Mouse (Mus musculus) G1E (cell line): ENCODE measurements around the gene Tyro3. TPM values are rescaled to one million over a fixed set of nuclear protein-coding genes. Genes with fewer than 3 reads are reported as not detected.

Source experiments
- ATAC-seq: 2 replicates; pipeline ENCODE4 v1.8.0; 2016; ENCODE audit warnings: mild to moderate bottlenecking; ENCODE audit not compliant: insufficient number of reproducible peaks, poor library complexity, low FRiP score, severe bottlenecking; ENCODE audit errors: extremely low read depth
- DNase-seq: peaks from one replicate; pipeline ENCODE4 v3.0.0; 2012; ENCODE audit warnings: low spot score
- H3K27me3 ChIP-seq: 2 replicates; pipeline ENCODE4 v1.6.1; 2012; ENCODE audit warnings: mild to moderate bottlenecking, low read length, inconsistent platforms; ENCODE audit not compliant: insufficient read depth
- H3K36me3 ChIP-seq: replicated peaks from 2 replicates; pipeline ENCODE3; 2012; ENCODE audit warnings: mild to moderate bottlenecking, inconsistent platforms
- H3K4me1 ChIP-seq: 2 replicates; pipeline ENCODE4 v1.6.1; 2012; ENCODE audit warnings: low read depth, low read length, inconsistent platforms, mixed read lengths; ENCODE audit not compliant: insufficient read depth
- H3K4me3 ChIP-seq: 2 replicates; pipeline ENCODE4 v1.5.1; 2012; ENCODE audit warnings: low read depth, mild to moderate bottlenecking, inconsistent platforms, low read length, moderate library complexity, mixed read lengths
- H3K9me3 ChIP-seq: replicated peaks from 2 replicates; pipeline ENCODE4 v1.6.1; 2012; ENCODE audit warnings: inconsistent platforms
- CTCF ChIP-seq: IDR thresholded peaks from 2 replicates; pipeline ENCODE4 v1.5.1; 2012; ENCODE audit warnings: low read depth, low read length, inconsistent platforms, mixed read lengths
- GATA1 ChIP-seq: IDR thresholded peaks from 2 replicates; pipeline ENCODE4 v1.6.1; 2012; ENCODE audit warnings: borderline replicate concordance, low read length, inconsistent platforms, mixed read lengths
- GATA2 ChIP-seq: IDR thresholded peaks from 2 replicates; pipeline ENCODE4 v1.6.1; 2012; ENCODE audit warnings: low read depth, low read length, inconsistent platforms, borderline replicate concordance
- POLR2AphosphoS5 ChIP-seq: IDR thresholded peaks from 2 replicates; pipeline ENCODE4 v1.6.1; 2012; ENCODE audit warnings: low read depth, low read length, inconsistent platforms; ENCODE audit not compliant: insufficient replicate concordance
- TAL1 ChIP-seq: conservative IDR thresholded peaks from 2 replicates; pipeline ENCODE4 v1.6.1; 2012; ENCODE audit warnings: low read depth, low read length, inconsistent platforms, mixed read lengths
- polyA plus RNA-seq: library from polyadenylated mRNA; stranded (reverse); fragments of >175 nt; gene quantifications from 2 replicates; pipeline ENCODE4 v1.2.3, GENCODE M21; 2012
- total RNA-seq, 2 experiments: library from RNA; stranded (forward) in 1 of 2; stranded (reverse) in 1 of 2; fragments of 200-1000 nt in 1 of 2; fragments of >200 nt in 1 of 2; fragmentation: Nextera tagmentation in 1 of 2; gene quantifications; 2 replicates each; pipeline ENCODE4 v1.2.3; 2014 to 2017

The Tyro3 gene
- total and polyA plus RNA-seq, 3 experiments, result 0.42 to 1.1 TPM; not detected in 1

- H3K27me3 ChIP-seq, result peaks cover 14% of the 10 kb centered on the region; the same call in 1 of the 2 replicates
- H3K4me1 ChIP-seq, result no peaks in the 10 kb centered on the region
- ATAC-seq (no peak), DNase-seq (no peak)
- no peaks in the 10 kb centered on the region for H3K36me3 ChIP-seq
- no peak overlapping the region for H3K4me3 ChIP-seq
- no peaks in the 10 kb centered on the region for H3K9me3 ChIP-seq
- TF ChIP-seq GATA2, result no peak
- no peak for TF ChIP-seq CTCF
- no peak for TF ChIP-seq POLR2AphosphoS5
- TF ChIP-seq TAL1, result no peak
- no peak for TF ChIP-seq GATA1
These were observed 67.0 kb downstream of the Tyro3 start for GRCm38 (mm10) chr2:119864484-119864883.

Other genes with a start within 250 kb of the Tyro3 start
- 128 and 138 TPM in 2 replicates for gene Nusap1, start 179.4 kb upstream of the Tyro3 start, total RNA-seq (2014; fragmentation: Nextera tagmentation)
- 51.6 and 54.7 TPM in 2 replicates for gene Nusap1, start 179.4 kb upstream of the Tyro3 start, total RNA-seq (2017)
- 1.8 and 2.2 TPM in 2 replicates for gene Nusap1, start 179.4 kb upstream of the Tyro3 start, polyA plus RNA-seq
- gene Oip5, start 179.3 kb upstream of the Tyro3 start, total RNA-seq (2014; fragmentation: Nextera tagmentation), result 40.8 and 42.6 TPM in 2 replicates
- 37.2 and 44.1 TPM in 2 replicates for gene Oip5, start 179.3 kb upstream of the Tyro3 start, total RNA-seq (2017)
- gene Oip5, start 179.3 kb upstream of the Tyro3 start, polyA plus RNA-seq, result 20.0 and 26.5 TPM in 2 replicates
- gene Ndufaf1, start 134.9 kb upstream of the Tyro3 start, total RNA-seq (2014; fragmentation: Nextera tagmentation), result 32.5 and 35.9 TPM in 2 replicates
- 44.5 and 46.2 TPM in 2 replicates for gene Ndufaf1, start 134.9 kb upstream of the Tyro3 start, total RNA-seq (2017)
- 2.8 and 3.0 TPM in 2 replicates for gene Ndufaf1, start 134.9 kb upstream of the Tyro3 start, polyA plus RNA-seq
- 44.5 and 54.0 TPM in 2 replicates for gene Rtf1, start 122.7 kb upstream of the Tyro3 start, total RNA-seq (2014; fragmentation: Nextera tagmentation)
- 24.7 and 33.1 TPM in 2 replicates for gene Rtf1, start 122.7 kb upstream of the Tyro3 start, total RNA-seq (2017)
- 36.2 and 73.2 TPM in 2 replicates for gene Rtf1, start 122.7 kb upstream of the Tyro3 start, polyA plus RNA-seq
- 0.39 TPM in 1 of 2 replicates, not detected in the other for gene Itpka, start 55.4 kb upstream of the Tyro3 start, total RNA-seq (2014; fragmentation: Nextera tagmentation)
- 0.22 and 0.52 TPM in 2 replicates for gene Itpka, start 55.4 kb upstream of the Tyro3 start, total RNA-seq (2017)
- 1.9 TPM in 2 replicates for gene Itpka, start 55.4 kb upstream of the Tyro3 start, polyA plus RNA-seq
- gene Ltk, start 37.3 kb upstream of the Tyro3 start, total RNA-seq (2014; fragmentation: Nextera tagmentation), result not detected in 2 replicates
- 0.11 TPM in 1 of 2 replicates, not detected in the other for gene Ltk, start 37.3 kb upstream of the Tyro3 start, total RNA-seq (2017)
- gene Ltk, start 37.3 kb upstream of the Tyro3 start, polyA plus RNA-seq, result not detected in 2 replicates
- gene Rpap1, start 10.2 kb upstream of the Tyro3 start, total RNA-seq (2014; fragmentation: Nextera tagmentation), result 22.3 and 23.9 TPM in 2 replicates
- 8.0 and 8.1 TPM in 2 replicates for gene Rpap1, start 10.2 kb upstream of the Tyro3 start, total RNA-seq (2017)
- gene Rpap1, start 10.2 kb upstream of the Tyro3 start, polyA plus RNA-seq, result 36.4 and 41.3 TPM in 2 replicates
- 186 and 200 TPM in 2 replicates for gene Mga, start 99.5 kb downstream of the Tyro3 start, total RNA-seq (2014; fragmentation: Nextera tagmentation)
- gene Mga, start 99.5 kb downstream of the Tyro3 start, total RNA-seq (2017), result 69.4 and 80.7 TPM in 2 replicates
- gene Mga, start 99.5 kb downstream of the Tyro3 start, polyA plus RNA-seq, result 2.7 and 4.1 TPM in 2 replicates
- 9.3 and 9.8 TPM in 2 replicates for gene Mapkbp1, start 175.0 kb downstream of the Tyro3 start, total RNA-seq (2014; fragmentation: Nextera tagmentation)
- 3.7 and 3.9 TPM in 2 replicates for gene Mapkbp1, start 175.0 kb downstream of the Tyro3 start, total RNA-seq (2017)
- 2.8 and 4.2 TPM in 2 replicates for gene Mapkbp1, start 175.0 kb downstream of the Tyro3 start, polyA plus RNA-seq
- gene Jmjd7, start 229.8 kb downstream of the Tyro3 start, total RNA-seq (2014; fragmentation: Nextera tagmentation), result 2.8 and 3.7 TPM in 2 replicates
- gene Jmjd7, start 229.8 kb downstream of the Tyro3 start, total RNA-seq (2017), result 0.66 and 0.70 TPM in 2 replicates
- gene Jmjd7, start 229.8 kb downstream of the Tyro3 start, polyA plus RNA-seq, result 3.2 TPM in 2 replicates
- not detected in 2 replicates for gene Gm28042, start 229.8 kb downstream of the Tyro3 start, total RNA-seq (2014; fragmentation: Nextera tagmentation)
- gene Gm28042, start 229.8 kb downstream of the Tyro3 start, total RNA-seq (2017), result 0.05 and 0.23 TPM in 2 replicates
- 0.06 and 0.21 TPM in 2 replicates for gene Gm28042, start 229.8 kb downstream of the Tyro3 start, polyA plus RNA-seq
- 0.19 TPM in 1 of 2 replicates, not detected in the other for gene Pla2g4b, start 235.7 kb downstream of the Tyro3 start, total RNA-seq (2014; fragmentation: Nextera tagmentation)
- gene Pla2g4b, start 235.7 kb downstream of the Tyro3 start, total RNA-seq (2017), result 0.06 and 0.27 TPM in 2 replicates
- gene Pla2g4b, start 235.7 kb downstream of the Tyro3 start, polyA plus RNA-seq, result 0.35 and 0.59 TPM in 2 replicates